Mouse (Mus musculus) left cerebral cortex, adult 18-20 months (tissue): ENCODE results near the gene Clstn2. TPM values are rescaled to one million over a fixed set of nuclear protein-coding genes. Genes with fewer than 3 reads are reported as not detected.

ENCODE experiments used
- DNase-seq, 2 experiments: peaks; one replicate each; pipeline ENCODE4 v3.0.0; 2021 to 2022; ENCODE audit warnings: low spot score in 2 of 2, mixed read lengths in 1 of 2
- long read RNA-seq, 2 experiments: library from polyadenylated mRNA; stranded (forward); transcript quantifications; one replicate each; pipeline ENCODE4 v2.0.0; 2021
- total RNA-seq, 2 experiments: library from RNA; stranded (reverse); gene quantifications; 2 replicates each; pipeline ENCODE4 v1.2.3; 2021

Clstn2 gene
- total RNA-seq, result 10 to 100 TPM; 68.7 to 71.9 TPM
- long read RNA-seq, experiment 1, partial matches to known transcripts, result 25 of 31 reads
- long read RNA-seq, experiment 1, other reads (novel, unspliced or antisense), result 6 of 31 reads
- long read RNA-seq, experiment 2, partial matches to known transcripts, result 5 of 13 reads
- long read RNA-seq, experiment 2, other reads (novel, unspliced or antisense), result 8 of 13 reads

GRCm38 (mm10) chr9:98032573-98033272 is at the start of gene Clstn2:
Gene Clstn2 (minus strand): TSS chr9:98033181.
- peak; percentile 80 to 88 for DNase-seq

- DNase-seq, result no peak
Observed at GRCm38 (mm10) chr9:98067767-98068166, 34.8 kb upstream of the Clstn2 start.

- DNase-seq, result no peak
Observed at GRCm38 (mm10) chr9:98061646-98062045, 28.7 kb upstream of the Clstn2 start.

DNA sequence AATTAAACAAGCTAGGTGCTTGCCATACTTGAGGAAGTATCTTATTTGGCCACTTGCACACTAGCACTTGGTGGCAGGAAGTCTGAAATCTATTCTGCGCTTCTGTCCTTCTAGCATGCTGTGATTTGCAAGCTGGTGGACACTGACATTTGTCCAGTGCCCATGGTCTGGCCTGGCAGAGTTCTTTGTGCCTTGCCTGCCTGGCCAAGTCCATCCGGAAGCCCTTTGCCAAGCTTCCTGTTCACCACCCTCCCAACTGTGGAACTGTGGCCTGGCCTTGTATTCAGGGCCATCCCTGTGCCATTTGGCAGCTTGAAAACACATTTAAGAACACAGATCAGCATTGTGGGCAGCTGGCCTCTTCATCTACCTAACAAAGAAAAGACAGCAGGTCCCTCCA is 24.3 kb upstream of the Clstn2 start:
- DNase-seq, result no peak

- DNase-seq, result no peak
Observed at GRCm38 (mm10) chr9:98051343-98051742, 18.4 kb upstream of the Clstn2 start.

GRCm38 (mm10) chr9:98033273-98033855 is 383 bp upstream of the Clstn2 start:
- peak; percentile 37 to 38 for DNase-seq

DNA sequence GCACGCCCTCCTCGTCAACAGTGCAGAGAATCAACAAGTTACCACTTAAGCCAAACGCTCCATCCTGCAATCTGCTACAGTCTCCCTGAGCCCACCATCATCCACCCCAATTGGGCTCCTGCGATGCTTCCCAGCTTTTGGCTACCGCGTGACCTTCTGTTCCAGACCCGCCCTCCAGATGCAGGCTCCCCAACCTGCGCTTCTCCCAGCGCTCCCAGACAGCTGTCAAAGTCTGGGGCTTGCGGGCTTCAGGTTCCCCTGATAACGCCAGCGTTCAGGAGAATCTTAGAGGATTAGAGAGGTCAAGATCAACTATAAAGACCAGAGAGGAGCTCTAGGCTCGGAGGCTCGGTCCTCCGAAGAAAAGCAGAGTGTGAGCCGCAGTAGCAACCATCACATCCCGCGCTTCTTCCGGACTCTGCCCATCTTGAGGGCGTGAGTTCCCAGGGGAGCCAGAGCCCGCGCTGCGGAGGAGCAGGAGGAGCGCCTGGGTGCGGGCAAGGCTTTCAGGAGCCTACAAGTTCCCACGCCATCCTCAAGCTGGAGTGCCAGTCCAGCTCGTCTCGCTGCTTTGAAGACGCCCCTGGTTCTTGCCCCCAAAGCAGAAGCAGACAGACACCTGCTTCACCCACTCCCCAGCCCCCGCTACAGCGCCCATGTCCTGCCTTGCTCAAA is 946 bp downstream of the Clstn2 start:
- peak; percentile 45 to 51 for DNase-seq

DNA sequence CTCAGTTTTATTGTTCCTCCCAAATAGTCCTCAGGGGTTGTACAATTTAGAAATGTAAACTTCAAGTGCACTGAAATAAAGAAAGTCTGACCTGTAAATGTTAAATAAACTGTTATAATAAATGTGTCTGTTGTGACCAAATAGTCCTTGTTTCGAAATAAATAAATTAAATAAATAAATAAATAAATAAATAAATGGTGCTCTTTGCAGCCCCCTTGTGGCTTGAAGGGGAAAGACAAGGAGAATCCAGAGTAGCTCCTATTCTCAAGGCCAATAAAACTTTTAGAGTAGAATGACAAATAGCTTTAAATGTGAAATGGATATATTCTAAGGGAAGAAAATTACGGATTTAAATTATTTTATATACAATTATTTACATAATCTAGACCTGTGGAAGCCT is 2.3 kb downstream of the Clstn2 start:
- no peak for DNase-seq

GRCm38 (mm10) chr9:98025548-98025947 is 7.4 kb downstream of the Clstn2 start:
- DNase-seq, result no peak

DNA sequence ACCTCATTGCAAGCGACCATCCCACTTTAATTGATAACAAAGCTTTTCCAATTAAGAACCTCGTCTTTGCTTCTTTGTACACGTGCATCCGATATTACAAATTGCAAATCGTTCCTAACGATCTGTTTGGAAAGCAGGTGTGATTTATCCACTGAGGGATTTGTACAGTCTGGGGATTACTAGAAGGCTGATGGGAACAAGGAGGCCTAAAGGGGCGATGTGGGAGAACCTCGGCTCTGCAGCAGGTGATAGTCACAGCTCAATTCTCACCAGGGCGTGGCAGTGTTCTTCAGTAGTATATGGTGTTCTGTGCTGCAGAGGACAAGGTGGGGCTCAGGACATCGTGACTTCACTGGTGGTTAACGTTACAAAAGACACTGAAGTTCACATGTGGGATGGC is 9.9 kb downstream of the Clstn2 start:
- no peak for DNase-seq

- no peak for DNase-seq
Observed at GRCm38 (mm10) chr9:98019876-98020275, 13.1 kb downstream of the Clstn2 start.

DNA sequence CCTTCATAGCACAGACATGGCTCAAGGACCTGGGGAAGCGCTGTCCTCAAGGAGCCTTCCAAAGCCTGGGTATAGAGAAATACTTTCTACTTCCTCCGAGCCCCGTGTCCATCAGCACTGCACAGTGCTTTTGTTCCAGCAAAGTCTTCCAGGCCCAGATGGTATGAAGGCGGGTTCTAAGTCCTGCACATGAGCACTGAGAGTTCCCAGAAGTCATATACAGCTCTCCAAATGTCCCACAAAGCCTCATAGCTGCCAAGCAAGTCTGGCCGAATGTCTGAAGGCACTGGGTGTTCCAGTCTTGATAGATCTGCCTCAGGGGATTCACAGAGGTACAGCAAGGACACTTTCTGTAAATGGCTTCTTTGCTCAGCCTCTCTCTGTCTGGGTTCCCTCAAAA is 14.3 kb downstream of the Clstn2 start:
- peak; percentile 69 to 79 for DNase-seq

GRCm38 (mm10) chr9:98016576-98016975 is 16.4 kb downstream of the Clstn2 start:
- DNase-seq, result no peak

DNA sequence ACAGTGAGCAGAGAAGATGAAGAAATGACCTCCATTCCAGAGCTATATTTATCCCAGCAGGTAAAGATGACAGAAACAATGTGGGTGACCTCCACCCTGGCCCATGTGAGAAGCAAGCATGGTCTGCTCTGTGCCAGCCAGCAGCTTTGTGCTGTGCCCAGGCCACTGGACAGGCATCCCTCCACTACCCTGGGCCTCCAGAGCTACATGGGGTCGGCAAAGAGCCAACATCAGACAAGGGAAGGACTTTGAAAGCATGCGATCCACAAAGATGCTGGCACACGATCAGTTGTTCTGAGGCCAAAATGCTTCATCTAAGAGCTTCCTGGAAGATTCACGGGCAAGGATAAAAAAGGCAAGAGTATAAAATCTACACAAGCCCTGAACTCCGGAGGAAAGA is 36.6 kb downstream of the Clstn2 start:
- DNase-seq, result no peak

GRCm38 (mm10) chr9:97995723-97996122 is 37.3 kb downstream of the Clstn2 start:
- DNase-seq, result no peak

- DNase-seq, result no peak
Observed at GRCm38 (mm10) chr9:97992131-97992530, 40.9 kb downstream of the Clstn2 start.

GRCm38 (mm10) chr9:97977339-97977738 is 55.6 kb downstream of the Clstn2 start:
- DNase-seq, result no peak

DNA sequence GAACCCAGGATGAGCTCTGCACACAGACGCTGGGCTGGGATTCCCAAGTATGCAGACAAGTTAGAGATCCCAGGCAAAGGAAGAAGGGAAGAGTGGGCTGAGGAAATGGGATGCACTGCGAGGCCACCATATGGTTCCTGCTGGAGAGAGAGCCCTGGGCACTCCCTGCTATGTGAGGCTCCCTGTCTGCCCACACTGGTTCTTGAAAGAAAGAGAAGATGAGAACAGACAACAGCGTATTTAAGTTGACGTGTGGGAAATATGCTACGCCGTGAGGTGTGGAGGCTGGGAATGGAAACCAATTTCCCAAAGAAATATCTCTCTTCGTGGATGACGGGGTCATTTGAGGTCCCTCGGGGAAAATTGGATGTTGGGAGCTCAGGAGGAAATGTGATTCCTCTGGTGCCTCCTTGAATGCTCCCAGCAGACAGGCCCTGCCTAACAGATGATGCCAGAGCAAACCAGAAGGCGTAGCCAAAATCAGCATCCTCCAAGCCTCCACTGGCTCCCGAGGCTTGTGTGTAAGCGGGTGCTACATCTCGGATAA is 58.1 kb downstream of the Clstn2 start:
- peak; percentile 47 to 76 for DNase-seq

DNA sequence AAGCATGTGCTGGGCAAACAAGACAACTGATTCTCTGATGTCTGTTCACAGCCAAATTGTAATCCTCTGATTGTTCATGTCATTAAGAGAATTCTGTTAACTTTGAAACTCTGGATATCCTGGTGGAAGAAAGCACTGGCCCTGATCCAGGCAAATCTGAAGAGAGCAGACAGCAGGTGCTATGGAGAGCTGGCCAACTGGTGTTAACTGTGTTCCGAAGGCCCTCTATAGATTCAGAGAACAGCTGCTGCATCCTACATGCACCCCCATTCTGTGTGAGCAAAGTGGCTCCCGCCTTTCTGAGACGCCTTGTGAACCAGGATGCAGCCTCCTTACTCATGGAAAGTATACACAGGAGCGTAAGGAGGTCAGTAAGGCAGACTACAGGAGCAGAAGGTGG is 66.3 kb downstream of the Clstn2 start:
- DNase-seq, result peak; percentile 54

GRCm38 (mm10) chr9:97957508-97957907 is 75.5 kb downstream of the Clstn2 start:
- no peak for DNase-seq

GRCm38 (mm10) chr9:97956407-97957106 is 76.4 kb downstream of the Clstn2 start:
- no peak for DNase-seq
